Mouse (Mus musculus) liver, postnatal 0 days (tissue): ENCODE results near the gene Tcf20. TPM values are rescaled to one million over a fixed set of nuclear protein-coding genes. Genes with fewer than 3 reads are reported as not detected.

Source experiments
- ATAC-seq: fragments of 200-750 bp; cut with Nextera tagmentation; 2 replicates; pipeline ENCODE4 v1.8.0; 2017; ENCODE audit warnings: mild to moderate bottlenecking, moderate library complexity
- DNase-seq: peaks from one replicate; pipeline ENCODE4 v3.0.0-alpha.2; 2016
- H3K27ac ChIP-seq: fragments of 300-500 bp; sonication (generic); 2 replicates; pipeline ENCODE4 v1.5.1; 2014; ENCODE audit warnings: antibody characterized with exemption, moderate library complexity, mild to moderate bottlenecking, low read depth
- H3K27me3 ChIP-seq: fragments of 300-500 bp; sonication (generic); 2 replicates; pipeline ENCODE4 v1.6.1; 2014; ENCODE audit warnings: low read length, control low read depth, mixed read lengths; ENCODE audit not compliant: insufficient read depth
- H3K36me3 ChIP-seq: fragments of 300-500 bp; sonication (generic); replicated peaks from 2 replicates; pipeline ENCODE4 v1.6.1; 2014; ENCODE audit warnings: mild to moderate bottlenecking, control low read depth, low read length, moderate library complexity, mixed read lengths; ENCODE audit not compliant: insufficient read depth
- H3K4me1 ChIP-seq: fragments of 300-500 bp; sonication (generic); 2 replicates; pipeline ENCODE4 v1.6.1; 2014; ENCODE audit warnings: antibody characterized with exemption, mild to moderate bottlenecking, control low read depth; ENCODE audit not compliant: insufficient read depth
- H3K4me2 ChIP-seq: fragments of 300-500 bp; sonication (generic); 2 replicates; pipeline ENCODE4 v1.6.1; 2014; ENCODE audit warnings: low read depth, mild to moderate bottlenecking, low read length, moderate library complexity, mixed read lengths
- H3K4me3 ChIP-seq: fragments of 300-500 bp; sonication (generic); 2 replicates; pipeline ENCODE4 v1.5.1; 2014; ENCODE audit warnings: low read depth, low read length
- H3K9ac ChIP-seq: fragments of 300-500 bp; sonication (generic); replicated peaks from 2 replicates; pipeline ENCODE4 v1.6.1; 2014; ENCODE audit warnings: mild to moderate bottlenecking, moderate library complexity
- H3K9me3 ChIP-seq: fragments of 300-500 bp; sonication (generic); 2 replicates; pipeline ENCODE4 v1.6.1; 2016; ENCODE audit warnings: mild to moderate bottlenecking, control low read depth, low read length, mixed read lengths
- CTCF ChIP-seq: sonication (generic); IDR thresholded peaks from 2 replicates; pipeline ENCODE4 v1.5.1; 2016; ENCODE audit warnings: antibody characterized with exemption, low read depth
- EP300 ChIP-seq: IDR thresholded peaks from 2 replicates; pipeline ENCODE4 v1.6.1; 2016; ENCODE audit warnings: antibody characterized with exemption, low read depth, mild to moderate bottlenecking
- WGBS: fragments of 180-500 bp; shearing (Covaris S2); extraction: QIAGEN DNeasy Blood & Tissue Kit; methylation state at CpG from one replicate; pipeline ENCODE4 v1.1.7; 2014; ENCODE audit not compliant: insufficient replicate concordance; 5-methylcytosine and 5-hydroxymethylcytosine counted together
- polyA plus RNA-seq: library from polyadenylated mRNA; unstranded; fragments of >200 nt; fragmentation: Nextera tagmentation; extraction: Ambion mirVana; gene quantifications from 2 replicates; pipeline ENCODE4 v1.2.1, GENCODE M21; 2015

Gene Tcf20
- polyA plus RNA-seq, 1 experiment from 2014 or later, result 1.8 TPM

- no peak overlapping the region for H3K4me3 ChIP-seq
- H3K27me3 ChIP-seq, result peaks cover 57% of the 10 kb centered on the region
- no peak for TF ChIP-seq EP300
- no peak for TF ChIP-seq CTCF
- no peaks in the 10 kb centered on the region for H3K36me3 ChIP-seq
- H3K9me3 ChIP-seq, result no peaks in the 10 kb centered on the region
- no peak for DNase-seq
- no peak overlapping the region for H3K4me2 ChIP-seq
- H3K9ac ChIP-seq, result no peak overlapping the region
- H3K27ac ChIP-seq, result no peak overlapping the region
- H3K4me1 ChIP-seq, result peaks cover 5% of the 10 kb centered on the region
- WGBS, result 77% methylated on average over 14 of the region's 14 CpGs
- no peak for ATAC-seq
Measured at GRCm38 (mm10) chr15:82964266-82964825, 23.3 kb downstream of the Tcf20 start.

- Histone ChIP-seq H3K9me3 (no peaks in the 10 kb centered on the region), H3K4me3 (peak overlapping the region; percentile 27; the same call in 1 of the 2 replicates), H3K4me2 (peak overlapping the region; percentile 68), H3K27me3 (peaks cover 61% of the 10 kb centered on the region), H3K9ac (no peak overlapping the region), H3K36me3 (no peaks in the 10 kb centered on the region), H3K4me1 (no peaks in the 10 kb centered on the region; the same call in 1 of the 2 replicates), H3K27ac (no peak overlapping the region)
- no peak for DNase-seq
- 6% methylated on average over 7 of the region's 82 CpGs for WGBS
- no peak for ATAC-seq
- TF ChIP-seq EP300 (no peak), CTCF (no peak)
Measured at GRCm38 (mm10) chr15:82963556-82964156, 24.0 kb downstream of the Tcf20 start.

GRCm38 (mm10) chr15:82963090-82963489 lies 24.6 kb downstream of the Tcf20 start:
- no peaks in the 10 kb centered on the region; the same call in 1 of the 2 replicates for H3K4me1 ChIP-seq

GRCm38 (mm10) chr15:82962536-82962935 lies 25.1 kb downstream of the Tcf20 start:
- no peak overlapping the region for H3K4me3 ChIP-seq
- 47% methylated on average over 4 of the region's 4 CpGs for WGBS

More at GRCm38 (mm10) chr15:82963090-82963489, 24.6 kb downstream of the Tcf20 start:
- Histone ChIP-seq H3K4me2 (peak overlapping the region; percentile 68), H3K27ac (no peak overlapping the region), H3K9ac (no peak overlapping the region), H3K9me3 (no peaks in the 10 kb centered on the region), H3K4me3 (peak overlapping the region; percentile 36), H3K27me3 (peaks cover 58% of the 10 kb centered on the region), H3K36me3 (no peaks in the 10 kb centered on the region)
- TF ChIP-seq EP300, result no peak
- no peak for TF ChIP-seq CTCF
- WGBS, result 9% methylated on average over 16 of the region's 39 CpGs
- no peak for ATAC-seq
- no peak for DNase-seq

GRCm38 (mm10) chr15:82960786-82961561 lies 26.7 kb downstream of the Tcf20 start:
- DNase-seq, result no peak
- no peaks in the 10 kb centered on the region; the same call in 1 of the 2 replicates for H3K4me1 ChIP-seq
- H3K27ac ChIP-seq, result no peak overlapping the region
- no peak overlapping the region for H3K4me2 ChIP-seq
- ATAC-seq, result no peak
- WGBS, result 6% methylated on average over 25 of the region's 26 CpGs
- H3K9me3 ChIP-seq, result no peaks in the 10 kb centered on the region
- no peaks in the 10 kb centered on the region for H3K36me3 ChIP-seq
- H3K9ac ChIP-seq, result no peak overlapping the region
- no peak overlapping the region for H3K4me3 ChIP-seq
- TF ChIP-seq CTCF (no peak), EP300 (no peak)
- peaks cover 54% of the 10 kb centered on the region for H3K27me3 ChIP-seq

More at GRCm38 (mm10) chr15:82962536-82962935, 25.1 kb downstream of the Tcf20 start:
- Histone ChIP-seq H3K27me3 (peaks cover 58% of the 10 kb centered on the region), H3K4me1 (no peaks in the 10 kb centered on the region; the same call in 1 of the 2 replicates), H3K4me2 (no peak overlapping the region), H3K36me3 (no peaks in the 10 kb centered on the region), H3K9me3 (no peaks in the 10 kb centered on the region), H3K9ac (no peak overlapping the region), H3K27ac (no peak overlapping the region)
- DNase-seq, result no peak
- ATAC-seq, result no peak
- TF ChIP-seq CTCF (no peak), EP300 (no peak)

- ATAC-seq (no peak), DNase-seq (no peak)
- H3K36me3 ChIP-seq, result no peaks in the 10 kb centered on the region
- TF ChIP-seq EP300, result no peak
- TF ChIP-seq CTCF, result no peak
- H3K27ac ChIP-seq, result no peak overlapping the region
- H3K9ac ChIP-seq, result no peak overlapping the region
- no peaks in the 10 kb centered on the region; the same call in 1 of the 2 replicates for H3K4me1 ChIP-seq
- WGBS, result 40% methylated on average over 12 of the region's 12 CpGs
- no peak overlapping the region for H3K4me2 ChIP-seq
- H3K9me3 ChIP-seq, result no peaks in the 10 kb centered on the region
- H3K4me3 ChIP-seq, result no peak overlapping the region
- peaks cover 45% of the 10 kb centered on the region for H3K27me3 ChIP-seq
Measured at GRCm38 (mm10) chr15:82959151-82959550, 28.5 kb downstream of the Tcf20 start.
